Mouse (Mus musculus) kidney, postnatal 4 days (tissue): ENCODE results near the gene Slc25a29.
"Not testable (repeated sequence)": the region's sequence is repeated elsewhere in the genome, so short reads cannot be mapped to it uniquely, and the experiment has no call there.

Experiments
- DNase-seq, 2 experiments: peaks; one replicate each; pipeline ENCODE4 v3.0.0; 2021; ENCODE audit warnings: mixed read lengths in 2 of 2

Gene Slc25a29

DNA sequence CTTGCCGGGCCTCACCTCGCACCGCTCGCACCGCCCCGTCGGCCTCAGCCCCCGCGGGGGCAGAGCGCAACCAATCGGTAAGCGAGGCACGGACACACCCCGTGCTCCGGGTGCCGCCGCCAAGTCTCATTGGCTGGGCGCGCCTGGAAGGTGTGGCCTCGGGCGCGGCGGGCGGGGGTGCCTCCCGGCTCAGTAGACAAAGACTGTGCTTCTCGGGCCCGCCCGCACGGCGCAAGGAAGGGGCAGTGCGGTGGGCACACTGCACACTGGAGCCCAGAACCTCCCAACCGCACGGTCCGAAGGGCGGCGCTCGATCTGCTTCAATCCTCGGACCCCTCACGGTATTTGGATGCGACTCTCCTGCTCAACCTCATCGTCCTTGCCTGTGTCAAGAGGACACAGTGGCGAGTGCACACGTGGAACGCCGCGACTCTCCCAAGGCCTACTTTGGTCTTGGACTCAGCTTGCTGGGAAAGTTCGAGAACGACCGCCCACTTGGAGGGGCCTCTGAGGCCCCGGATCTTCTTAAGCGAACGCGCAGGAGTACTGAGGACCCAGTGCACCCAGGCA is at the start of gene Slc25a29, which contains the start of gene Slc25a47:
TSS of gene Slc25a29 (minus strand) at position 44 of the 570 bp plus-strand sequence.
TSS of gene Slc25a47 (plus strand) at position 207 of the 570 bp plus-strand sequence.
- DNase-seq, result peak; percentile 97 to 99

DNA sequence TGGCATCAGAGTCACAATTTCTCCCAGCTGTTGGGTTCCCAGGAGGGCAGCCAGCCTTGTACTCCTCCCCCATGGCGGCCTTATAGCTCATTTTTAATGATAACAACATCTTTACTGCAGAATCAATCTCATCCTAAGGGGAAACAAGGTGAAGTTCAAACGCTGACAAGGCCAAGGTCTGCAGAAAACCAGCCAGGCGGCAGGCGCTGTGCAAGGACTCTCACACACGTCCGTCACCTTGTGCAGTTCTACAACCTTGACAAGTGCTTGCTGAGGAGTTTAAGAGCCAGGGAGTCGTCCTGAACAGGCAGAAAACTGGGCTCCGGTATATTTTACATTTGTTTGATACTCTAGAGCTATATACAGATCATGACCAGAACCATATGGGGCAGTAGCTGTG is 47.1 kb upstream of the Slc25a29 start:
- DNase-seq, result no peak

DNA sequence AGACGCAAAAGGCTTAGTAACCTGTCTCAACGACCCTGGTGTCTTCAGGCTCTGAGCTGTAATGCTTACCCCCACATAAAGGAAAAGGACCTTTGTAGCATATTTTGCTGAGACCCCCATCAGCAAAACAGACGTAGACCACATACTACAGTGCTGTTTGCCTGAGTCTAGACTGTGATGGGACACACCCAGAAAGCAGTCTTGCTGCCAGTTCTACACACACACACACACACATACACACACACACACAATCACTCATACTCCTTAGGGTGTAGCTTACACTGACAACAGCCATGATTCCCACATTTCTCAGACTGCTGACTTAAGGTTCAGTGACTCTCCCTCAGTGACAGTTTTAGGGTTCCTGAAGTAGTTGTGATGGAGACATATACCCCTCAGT is 45.5 kb upstream of the Slc25a29 start:
- DNase-seq, result no peak

DNA sequence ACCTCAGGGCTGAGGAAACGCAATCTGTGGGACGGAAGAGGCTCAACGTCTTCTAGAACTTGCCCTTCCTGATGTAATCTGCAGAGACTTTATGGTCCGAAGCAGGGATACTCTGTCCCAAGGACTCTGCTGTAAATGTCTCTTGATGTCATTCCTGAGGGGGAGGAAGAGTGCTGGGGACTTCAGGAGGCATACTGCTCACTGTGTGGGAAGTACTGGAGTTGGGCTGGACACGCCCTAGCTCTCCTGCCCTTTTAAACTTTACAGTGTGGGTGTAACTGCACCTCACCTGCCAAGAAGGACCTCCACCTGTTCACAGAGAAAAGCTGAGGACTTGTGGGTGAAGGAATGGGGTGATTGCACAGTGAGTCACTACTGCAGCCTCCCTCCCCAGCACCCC is 44.9 kb upstream of the Slc25a29 start:
- DNase-seq, result no peak

DNA sequence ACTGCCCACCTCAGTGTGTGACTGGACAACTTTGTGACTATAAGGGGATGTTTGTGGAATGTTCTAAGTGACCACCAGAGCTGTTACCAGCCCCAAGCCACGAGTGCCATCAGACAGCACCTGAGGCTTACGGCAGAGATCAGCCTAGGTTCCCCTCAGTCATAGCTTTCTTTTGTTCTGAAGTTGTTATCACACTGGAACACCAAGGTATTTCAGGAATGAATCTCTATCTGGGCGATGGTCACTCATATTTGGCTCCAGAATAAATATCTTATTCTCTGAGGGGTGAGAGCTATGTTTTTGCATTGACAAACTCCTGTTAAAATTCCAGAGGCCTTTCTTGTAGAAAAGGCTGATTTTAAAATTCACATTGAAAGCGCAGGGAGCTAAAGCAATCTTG is 43.5 kb upstream of the Slc25a29 start:
- no peak for DNase-seq

DNA sequence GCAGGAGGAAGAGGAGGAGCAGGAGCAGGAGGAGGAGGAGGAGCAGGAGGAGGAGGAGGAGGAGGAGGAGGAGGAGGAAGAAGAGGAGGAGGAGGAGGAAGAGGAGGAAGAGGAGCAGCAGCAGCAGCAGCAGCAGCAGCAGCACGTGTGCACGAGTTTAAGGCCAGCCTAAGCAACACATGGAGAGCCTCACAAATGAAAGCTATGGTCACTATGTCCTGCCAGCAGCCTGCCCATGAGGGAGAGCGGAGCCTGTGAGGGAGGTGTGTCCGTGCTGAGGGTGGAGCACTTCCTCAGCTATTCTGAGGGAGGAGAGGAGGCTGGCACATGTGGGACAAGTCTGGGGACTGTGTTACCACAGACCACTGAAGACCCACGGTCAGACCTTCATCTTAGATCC is 37.4 kb upstream of the Slc25a29 start:
- no peak for DNase-seq

DNA sequence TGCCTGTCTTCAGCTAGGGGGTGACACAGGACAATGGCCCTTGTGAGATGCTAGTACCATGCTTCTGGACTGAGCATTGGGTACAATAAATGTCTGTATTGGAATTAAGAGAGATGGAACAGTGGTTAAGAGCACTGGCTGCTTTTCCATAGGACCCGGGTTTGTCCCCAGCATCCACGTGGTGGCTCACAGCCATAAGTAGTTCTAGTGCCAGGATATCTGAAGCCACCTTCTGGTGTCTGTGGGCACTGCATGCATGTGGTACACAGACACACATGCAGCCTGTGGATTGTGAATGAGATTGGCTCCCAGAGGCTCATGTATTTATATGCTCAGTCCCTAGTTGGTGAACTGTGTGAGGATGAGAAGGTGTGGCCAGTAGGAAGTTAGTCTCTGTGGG is 33.9 kb upstream of the Slc25a29 start:
- DNase-seq, result peak; percentile 45 to 48

DNA sequence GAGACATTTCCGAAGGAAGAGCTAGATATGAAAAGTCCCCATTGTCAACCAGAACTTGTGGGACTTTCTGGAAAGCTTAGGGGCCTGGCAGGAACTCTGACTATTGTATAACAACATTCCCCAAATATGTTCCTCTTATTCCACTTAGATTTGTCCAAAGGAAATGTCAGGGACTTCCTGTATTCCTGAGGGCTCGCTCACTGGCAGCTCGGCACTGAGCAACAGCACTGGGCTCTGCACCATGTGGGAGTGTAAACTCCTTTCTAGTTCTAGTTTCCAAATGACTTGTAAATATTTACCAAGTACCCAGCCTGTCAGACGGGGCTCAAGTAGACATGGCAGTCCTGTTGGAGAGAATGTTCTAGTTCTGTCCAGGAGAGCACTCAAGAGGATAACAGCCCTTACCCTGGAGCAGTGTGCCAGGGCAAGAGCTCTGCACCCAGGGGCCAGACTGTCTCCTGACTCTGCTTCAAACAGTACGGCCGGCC is 29.4 kb upstream of the Slc25a29 start:
- no peak for DNase-seq

DNA sequence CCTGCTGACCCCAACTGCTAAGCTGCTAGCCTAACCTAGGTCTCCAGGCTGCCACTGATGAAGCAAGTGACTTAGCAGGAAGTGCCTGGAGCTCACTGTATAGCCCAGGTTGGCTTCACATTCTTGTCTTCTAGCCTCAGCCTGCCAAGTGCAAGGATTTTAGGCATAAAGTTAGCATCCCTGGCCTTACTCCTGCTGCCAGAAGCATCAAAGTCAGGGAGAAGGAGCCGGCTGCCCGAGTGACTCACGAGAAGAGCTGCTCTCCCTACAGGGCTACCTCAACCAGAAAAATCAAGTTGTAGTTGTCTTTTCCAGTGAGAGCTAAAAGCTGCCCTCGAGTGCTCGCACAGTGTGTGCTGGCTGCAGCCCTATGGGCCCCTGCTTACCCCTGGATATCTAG is 22.8 kb upstream of the Slc25a29 start:
- no peak for DNase-seq

DNA sequence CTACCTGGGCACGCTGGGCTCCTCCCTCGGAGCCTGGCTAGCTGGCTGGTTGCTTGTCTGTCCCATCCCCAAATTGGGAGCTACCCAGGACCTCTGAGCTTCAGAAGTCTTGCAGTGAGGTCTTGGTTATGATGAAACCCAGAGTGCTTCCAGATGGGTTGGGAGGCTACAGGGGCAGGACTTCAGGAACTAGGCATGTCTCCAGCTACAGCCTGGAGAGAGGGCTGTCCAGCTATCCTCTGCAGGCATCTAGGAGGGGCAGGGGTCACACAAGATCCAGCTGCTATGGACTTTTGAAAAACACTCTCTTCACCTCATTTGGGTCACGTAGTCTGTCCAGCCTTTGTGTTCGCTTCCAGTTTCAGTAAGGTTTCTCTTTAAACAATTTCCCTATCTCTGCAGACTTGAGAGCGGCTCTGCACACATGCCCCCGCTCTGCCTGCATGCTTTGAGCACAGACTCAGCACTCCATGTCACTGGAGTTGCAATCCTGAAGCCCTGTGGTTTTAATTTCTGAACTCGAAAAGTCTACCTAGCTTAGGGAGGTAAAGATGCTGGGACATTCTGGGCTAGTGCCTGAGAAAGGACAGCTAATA is 22.0 kb upstream of the Slc25a29 start:
- peak; percentile 69 to 74 for DNase-seq

DNA sequence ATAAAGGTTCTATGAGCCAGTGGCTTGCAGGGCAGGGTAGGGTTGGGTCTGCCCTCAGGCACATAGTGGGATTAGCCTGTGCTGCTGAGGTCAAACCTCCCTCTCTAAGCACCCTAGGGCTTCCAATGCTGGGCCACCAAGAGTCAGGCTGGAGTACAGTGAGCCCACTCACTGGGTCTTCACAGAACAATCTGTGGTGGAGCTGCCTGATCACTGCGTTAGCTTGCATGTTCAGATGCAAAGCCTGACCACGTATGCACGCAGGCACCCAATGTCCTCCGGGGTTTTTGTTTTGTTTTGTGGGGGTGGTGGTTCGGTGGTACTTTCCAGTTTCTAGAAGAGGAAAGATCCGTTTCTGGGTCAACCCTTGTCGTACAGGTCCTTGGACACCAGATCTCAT is 21.4 kb upstream of the Slc25a29 start:
- no peak for DNase-seq

DNA sequence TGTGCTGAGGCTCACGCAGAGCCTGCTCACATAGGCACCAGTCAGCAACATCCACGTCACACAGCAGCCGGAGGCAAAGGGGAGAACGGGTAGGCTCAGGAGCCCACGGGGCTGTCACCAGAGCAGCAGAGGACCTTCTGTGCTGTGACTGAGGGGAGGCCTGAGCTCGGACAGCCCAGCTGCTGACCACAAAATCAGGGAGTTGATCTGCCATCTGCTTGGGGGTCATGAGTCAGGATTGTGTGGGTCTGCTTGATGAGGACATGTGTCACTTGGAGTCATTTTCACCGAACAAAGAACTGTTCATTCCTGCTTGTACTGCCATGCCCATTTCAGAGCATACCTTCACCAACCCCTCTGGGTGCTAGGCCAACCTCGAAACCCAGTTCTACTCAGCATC is 20.5 kb upstream of the Slc25a29 start:
- no peak for DNase-seq

DNA sequence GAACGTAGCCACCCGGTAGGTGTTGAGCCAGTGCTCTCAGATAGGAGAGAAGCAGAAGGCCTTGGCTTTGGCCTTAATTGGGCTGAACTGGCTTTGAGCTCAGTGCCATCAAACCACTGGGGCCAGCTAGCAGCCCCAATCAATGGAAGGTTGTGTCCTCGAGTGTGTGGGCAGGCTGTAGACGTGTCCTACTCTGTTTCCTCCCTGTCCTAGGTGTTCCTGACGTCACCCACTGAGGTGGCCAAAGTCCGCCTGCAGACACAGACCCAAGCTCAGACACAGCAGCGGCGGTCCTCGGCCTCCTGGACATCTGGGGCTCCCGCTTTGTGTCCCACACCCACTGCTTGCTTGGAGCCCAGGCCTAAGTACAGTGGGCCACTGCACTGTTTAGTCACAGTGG is 19.4 kb upstream of the Slc25a29 start:
- DNase-seq, result no peak

DNA sequence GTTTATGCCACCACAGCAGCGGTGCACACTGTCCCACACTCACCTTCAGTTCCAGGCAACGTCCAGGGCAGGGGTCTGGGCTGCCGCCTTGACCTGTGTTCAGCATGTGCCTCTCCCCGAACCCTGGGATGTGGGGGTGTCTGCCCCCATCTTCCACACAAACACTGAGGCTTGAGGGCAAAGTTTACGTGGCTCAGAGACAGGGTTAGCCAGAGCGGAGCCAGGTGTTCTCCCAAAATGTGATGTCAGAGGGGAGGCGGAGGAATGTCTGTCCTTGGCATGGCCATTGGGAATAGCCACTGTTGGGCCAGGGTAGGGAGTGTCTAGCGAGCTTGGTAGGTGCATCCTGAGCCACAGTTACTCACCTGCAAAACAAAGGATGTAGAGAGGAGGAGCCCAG is 17.1 kb upstream of the Slc25a29 start:
- DNase-seq, result no peak

DNA sequence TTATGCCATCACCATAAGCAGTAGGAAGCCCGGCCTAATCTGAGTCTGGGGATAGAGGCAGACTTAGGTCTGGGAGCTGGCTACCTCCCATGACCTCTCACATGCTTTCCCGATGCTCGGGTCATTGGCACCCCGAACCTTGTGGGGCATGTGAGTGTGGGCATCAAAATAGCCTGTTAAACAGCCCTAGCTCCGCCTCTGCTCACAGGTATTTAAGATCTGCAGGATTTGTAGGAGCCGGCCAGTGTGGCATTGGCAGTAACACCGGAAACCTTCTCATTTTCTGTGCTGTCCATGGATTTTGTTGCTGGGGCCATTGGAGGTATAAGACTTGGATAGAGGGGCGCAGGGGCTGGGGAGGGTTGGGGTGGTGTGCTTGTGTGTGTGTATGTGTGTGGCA is 15.2 kb upstream of the Slc25a29 start:
- DNase-seq, result no peak

DNA sequence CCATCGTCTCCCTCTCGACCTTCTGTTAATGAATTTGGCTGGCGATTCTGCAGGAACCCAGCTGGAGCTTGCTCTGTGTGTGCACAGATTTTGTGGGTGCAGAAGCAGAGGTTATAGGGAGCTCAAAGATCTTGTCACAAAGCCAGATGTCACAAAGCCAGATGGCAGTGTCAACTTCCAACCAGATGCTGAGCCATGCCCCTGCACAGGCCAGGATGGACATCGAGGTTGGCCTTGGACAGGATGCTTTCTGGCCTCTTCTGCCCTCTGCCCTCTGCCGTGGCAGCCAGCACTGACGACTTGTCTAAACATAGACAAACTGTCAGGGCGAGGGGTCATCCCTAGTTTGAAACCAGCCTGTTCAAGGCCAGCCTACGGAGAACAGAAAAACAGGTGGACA is 14.4 kb upstream of the Slc25a29 start:
- DNase-seq, result peak in 1 of 2 experiments; percentile 40

DNA sequence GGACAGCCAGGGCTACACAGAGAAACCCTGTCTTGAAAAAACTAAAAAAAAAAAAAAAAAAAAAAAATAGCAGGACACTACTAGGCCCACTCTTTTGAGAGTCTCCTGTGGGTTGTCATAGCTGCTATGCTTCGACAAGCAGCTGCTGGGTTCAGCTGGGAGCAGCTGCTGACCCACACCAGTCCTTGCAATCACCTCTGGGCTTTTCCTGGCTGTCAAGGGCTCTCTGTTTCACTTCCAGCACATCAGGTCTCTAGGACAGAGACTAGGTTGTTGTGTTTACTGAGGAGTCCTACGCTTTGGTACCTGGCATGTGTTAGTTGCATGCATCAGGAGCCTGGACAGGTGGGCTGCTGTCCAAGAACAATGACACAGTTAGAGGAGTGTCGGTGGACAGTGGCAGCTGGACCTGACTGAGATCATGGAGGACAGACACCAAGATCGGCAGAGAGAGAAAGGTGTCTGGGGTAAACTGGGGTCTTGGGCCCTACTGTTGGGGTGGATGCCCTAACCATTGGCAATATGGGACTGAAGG is 13.9 kb upstream of the Slc25a29 start:
- DNase-seq, result no peak

DNA sequence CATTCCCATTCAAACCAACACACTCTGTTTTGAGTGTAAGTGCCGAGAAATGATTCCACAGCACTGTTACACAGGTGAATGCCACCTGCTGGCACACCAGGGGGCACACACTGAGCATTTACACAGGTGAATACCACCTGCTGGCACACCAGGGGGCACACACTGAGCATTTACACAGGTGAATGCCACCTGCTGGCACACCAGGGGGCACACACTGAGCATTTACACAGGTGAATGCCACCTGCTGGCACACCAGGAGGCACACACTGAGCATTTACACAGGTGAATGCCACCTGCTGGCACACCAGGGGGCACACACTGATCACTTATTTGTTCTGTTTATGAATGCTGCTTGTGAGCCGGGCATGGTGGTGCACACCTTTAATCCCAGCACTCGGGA is 12.3 kb upstream of the Slc25a29 start:
- not testable (repeated sequence) for DNase-seq

DNA sequence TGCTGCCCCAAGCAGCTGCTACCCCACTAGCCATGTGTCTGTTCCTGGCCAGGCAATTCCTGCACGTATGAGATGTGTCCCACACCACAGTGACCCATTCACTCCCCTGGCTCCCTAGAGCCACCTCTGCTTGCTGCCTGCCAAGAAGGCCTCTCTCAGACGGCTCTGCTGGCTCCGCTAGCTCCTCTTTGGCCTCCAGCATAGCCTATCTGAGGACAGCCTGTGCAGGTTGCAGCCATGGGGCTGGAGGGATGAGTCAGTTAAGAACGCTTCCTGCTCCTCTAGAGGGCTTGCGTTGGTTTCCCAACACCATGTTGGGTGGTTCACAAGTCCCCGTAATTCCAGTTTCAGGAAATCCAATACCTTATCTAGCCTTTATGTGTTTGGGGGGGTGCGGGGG is 7.0 kb upstream of the Slc25a29 start:
- no peak for DNase-seq

DNA sequence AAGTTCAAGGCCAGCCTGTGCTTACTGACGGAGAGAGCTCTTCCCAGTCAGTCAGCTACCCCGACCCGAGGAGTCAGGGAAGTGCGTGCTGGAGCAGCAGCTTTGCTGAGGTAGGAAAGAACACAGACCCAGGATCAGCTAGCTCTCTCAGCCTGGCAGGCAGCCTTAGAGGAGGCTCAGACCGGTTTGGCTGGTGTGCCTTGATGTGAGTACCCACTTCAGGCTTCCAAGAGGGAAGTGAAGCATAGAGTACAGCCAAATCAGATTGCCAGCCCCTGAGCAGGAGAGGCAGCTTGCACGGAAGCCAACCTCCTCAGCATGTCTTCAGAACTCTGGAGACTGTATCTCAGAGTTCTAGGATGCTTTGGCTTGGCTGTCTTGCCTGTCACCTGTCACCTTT is 5.5 kb upstream of the Slc25a29 start:
- peak; percentile 46 to 63 for DNase-seq

DNA sequence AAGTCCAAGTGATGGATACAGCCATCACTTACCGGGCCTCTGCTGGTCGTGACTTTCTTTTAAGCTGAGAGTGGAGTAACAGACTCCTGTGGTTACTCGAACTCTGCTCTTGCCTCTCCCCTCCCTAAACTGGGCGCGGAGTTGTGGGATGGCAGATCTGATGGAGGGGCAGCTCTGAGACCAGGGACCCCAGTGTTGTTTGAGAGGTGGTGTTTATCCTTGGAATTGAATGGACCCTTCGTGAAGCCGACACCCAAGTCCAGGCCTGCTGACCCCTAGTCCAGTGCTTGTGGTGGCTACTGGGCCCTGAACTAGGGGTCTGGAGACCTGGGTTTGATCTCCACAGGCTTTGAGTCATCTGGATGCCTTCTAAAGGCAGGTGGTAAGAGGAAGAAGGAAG is 1.0 kb upstream of the Slc25a29 start:
- DNase-seq, result no peak

DNA sequence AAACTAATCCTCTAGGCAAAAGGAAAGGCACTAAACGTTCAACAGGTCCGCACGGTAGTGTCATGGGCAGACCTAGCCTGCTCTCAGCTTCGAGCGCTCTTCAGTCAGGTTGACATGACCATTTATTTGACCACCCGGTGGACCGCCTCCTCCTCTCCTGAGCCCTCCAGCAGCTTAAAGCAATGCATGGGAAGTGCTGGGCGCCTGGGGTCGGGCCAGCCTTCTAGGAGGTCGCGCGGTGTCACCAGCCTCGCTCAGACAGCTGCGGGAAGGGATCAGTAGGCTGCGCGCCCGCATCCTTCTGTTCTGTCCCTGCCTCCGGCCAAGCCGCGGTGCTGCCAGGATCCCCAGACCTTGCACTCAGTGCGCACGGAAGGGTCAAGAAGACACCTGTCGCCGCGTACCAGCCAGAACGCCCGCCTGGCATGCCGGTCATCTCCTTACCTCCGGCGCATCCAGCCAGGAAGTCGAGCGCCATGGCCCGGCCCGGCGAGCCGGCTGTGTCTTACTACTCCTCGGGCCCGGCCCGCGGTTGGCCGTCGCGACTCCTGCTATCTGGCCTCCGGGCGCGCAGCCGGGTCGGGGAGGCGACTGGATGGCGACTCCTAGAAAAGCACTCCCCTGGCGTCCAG is 359 bp downstream of the Slc25a29 start:
- no peak for DNase-seq

DNA sequence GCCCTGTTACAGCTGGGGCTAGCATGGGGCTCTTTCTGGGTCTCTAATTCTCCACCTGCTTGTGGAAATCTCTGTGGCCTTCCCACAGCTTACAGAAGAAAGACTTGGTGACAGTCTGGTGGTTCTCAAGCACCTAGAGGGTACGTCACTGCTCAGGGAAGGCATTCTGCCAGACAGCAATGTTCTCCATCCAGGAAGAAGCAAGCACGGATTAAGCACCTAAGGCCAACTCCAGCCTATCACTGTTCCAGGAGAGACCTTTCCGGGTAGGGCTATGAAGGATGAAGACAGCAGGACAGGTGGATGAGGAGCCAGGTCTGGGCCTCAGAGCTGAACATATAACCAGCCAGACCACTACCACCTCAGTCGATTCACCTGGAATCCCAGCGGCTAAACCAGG is 897 bp downstream of the Slc25a29 start:
- DNase-seq, result no peak

DNA sequence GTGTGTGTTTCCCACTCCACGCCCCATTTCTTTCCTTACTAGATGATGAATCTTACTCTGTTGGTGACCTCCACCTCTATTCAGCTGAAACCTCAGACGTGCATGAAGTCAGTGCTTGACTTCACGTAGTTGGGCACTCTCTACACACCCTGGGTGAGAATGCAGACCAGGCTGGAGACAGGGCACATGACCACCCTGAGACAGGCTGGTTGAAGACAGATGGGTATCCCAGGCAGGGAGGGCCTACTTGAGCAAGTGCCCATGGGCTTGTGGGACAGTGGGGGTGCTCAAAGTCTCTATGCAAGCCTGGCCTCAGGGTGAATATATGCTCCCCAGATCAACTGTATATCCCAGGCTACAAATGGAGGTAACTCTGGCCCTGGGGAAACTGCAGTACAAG is 1.3 kb downstream of the Slc25a29 start:
- DNase-seq, result no peak
